Mouse (Mus musculus): ENCODE data around the gene Mical1.

Mical1 gene

DNA sequence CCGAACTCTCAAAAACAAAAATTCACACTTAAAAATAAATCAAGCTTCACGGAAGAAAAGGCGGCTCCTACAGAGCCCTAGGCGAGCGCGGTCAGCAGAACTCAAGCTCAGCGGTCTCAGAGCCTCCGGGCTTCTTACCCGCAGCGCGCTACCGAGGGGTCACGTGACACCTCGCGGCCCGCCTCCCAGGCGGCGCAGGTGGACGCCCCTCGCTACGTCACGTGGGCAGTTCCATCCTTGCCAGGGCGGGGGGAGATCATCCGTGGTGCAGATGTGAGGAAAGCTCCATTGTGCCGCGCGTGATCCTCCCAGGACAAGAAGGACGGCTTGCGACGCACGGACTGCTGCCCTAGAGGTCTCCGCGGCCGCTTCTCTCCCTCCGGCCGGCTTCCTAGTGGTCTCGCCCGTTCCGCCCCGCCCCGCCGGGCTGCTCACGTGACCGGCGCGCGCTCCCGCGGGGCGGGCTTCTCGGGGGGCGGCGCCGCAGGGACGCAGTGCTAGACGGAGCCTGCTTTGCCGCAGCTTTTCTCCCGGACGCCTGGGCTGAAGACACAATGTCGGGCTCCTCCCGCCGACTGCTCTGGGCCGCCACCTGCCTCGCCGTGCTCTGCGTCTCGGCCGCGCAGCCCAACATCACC lies 43.0 kb downstream of the Mical1 start, which contains the start of gene Cd164:
Cd164 (plus strand) TSS at position 434 of the 638 bp plus-strand sequence.
- CTCF ChIA-PET = interaction anchor here (0.5 to 1.4 kb wide), 5 partner anchors 41 to 962 kb away, joined by 3 to 11 read pairs (median 5); no protein-coding TSS in a partner anchor

DNA sequence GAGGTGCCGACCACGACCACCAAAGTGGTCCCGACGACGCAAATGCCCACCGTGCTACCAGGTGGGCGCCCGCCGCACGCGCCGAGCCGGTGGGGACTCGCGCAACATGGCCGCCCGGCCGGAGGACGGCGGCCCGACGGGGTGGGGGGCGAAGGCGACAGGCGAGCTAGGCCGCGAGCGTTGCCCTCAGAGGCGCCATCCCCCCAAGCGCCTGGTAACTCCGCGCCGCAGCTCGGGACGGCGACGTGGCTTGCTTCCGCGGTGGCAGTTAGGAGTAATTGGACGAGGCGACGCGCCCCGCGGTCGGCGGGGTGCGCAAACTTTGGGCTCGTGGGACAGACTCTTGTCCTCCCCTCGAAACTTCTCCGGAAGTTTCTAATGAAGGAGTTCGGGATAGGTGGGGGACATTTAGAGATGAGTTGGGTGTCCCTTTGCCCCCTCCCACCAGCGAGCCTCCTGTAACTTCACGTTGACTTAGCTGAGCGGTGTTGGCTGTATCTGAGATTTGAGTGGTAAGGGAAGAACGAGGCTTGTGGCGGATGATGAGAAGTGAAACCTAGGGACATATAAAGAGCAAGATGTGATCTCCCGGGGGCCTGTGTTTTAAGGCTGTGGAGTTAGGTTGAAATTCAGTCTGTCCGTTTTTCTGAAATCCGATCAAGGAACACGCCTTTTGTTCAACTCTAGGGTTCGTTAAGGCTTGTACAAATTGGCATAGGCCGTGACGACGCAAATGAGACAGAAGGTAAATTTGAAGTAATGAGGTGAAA lies 43.7 kb downstream of the Mical1 start:
- CTCF ChIA-PET = no interaction called here

- CTCF ChIA-PET = no interaction called here
Measured at GRCm38 (mm10) chr10:41520410-41520673, 44.2 kb downstream of the Mical1 start.

GRCm38 (mm10) chr10:41523386-41523785 lies 47.3 kb downstream of the Mical1 start:
- CTCF ChIA-PET = interaction anchor here (0.5 kb wide), 1 partner anchor 756 kb away, joined by 4 read pairs; no protein-coding TSS in a partner anchor

- CTCF ChIA-PET = no interaction called here
Measured at GRCm38 (mm10) chr10:41525696-41526095, 49.6 kb downstream of the Mical1 start.

- CTCF ChIA-PET = interaction anchor here (0.7 kb wide), 1 partner anchor 9 kb away, joined by 3 read pairs; no protein-coding TSS in a partner anchor
Measured at GRCm38 (mm10) chr10:41529972-41530371, 53.9 kb downstream of the Mical1 start.

DNA sequence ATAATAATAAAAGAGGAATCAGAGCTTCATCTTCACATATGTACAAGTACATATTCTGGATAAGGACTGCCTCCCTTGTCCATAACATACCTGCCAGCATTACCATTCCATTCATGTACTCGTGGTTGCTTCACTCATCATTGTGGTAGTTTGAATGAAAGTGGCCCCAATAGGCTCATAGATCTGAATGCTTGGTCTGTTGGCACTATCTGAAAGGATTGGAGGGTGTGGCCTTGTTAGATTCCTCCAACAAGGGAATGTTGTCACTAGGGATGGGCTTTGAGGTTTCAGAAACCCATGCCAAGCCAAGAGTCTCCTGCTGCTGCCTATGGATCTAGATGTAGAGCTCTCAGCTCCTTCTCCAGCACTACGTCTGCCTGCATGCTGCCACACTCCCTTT lies 59.9 kb downstream of the Mical1 start:
- CTCF ChIA-PET = no interaction called here

Data from spleen, embryonic (tissue).